Mouse (Mus musculus) limb, embryonic 10.5 days (tissue): Measurements from ENCODE around the gene Gna15. TPM values are rescaled to one million over a fixed set of nuclear protein-coding genes. Genes with fewer than 3 reads are reported as not detected.

Experiments
- microRNA-seq: library from miRNA; unstranded; fragments of <30 nt; microRNA quantifications from one replicate; pipeline ENCODE4, GENCODE M21; 2017
- polyA plus RNA-seq: library from polyadenylated mRNA; unstranded; fragments of >200 nt; fragmentation: Nextera tagmentation; extraction: Ambion mirVana; gene quantifications from 2 replicates; pipeline ENCODE4 v1.2.1, GENCODE M21; 2016

Gene Gna15
- polyA plus RNA-seq, 1 experiment from 2014 or later: 0.80 TPM

Small RNA genes lying within 50 kb of the gene (microRNA-seq; reads per million reads assigned to microRNA genes)
- not detected for gene Gm25595

Other genes starting within 250 kb of the Gna15 start
- 4.7 and 5.1 TPM in 2 replicates for gene Tjp3, start 232.6 kb downstream of the Gna15 start, polyA plus RNA-seq
- 67.0 and 71.3 TPM in 2 replicates for gene Pip5k1c, start 231.3 kb downstream of the Gna15 start, polyA plus RNA-seq
- 62.5 and 67.7 TPM in 2 replicates for gene Cactin, start 203.1 kb downstream of the Gna15 start, polyA plus RNA-seq
- gene Tbxa2r, start 195.5 kb downstream of the Gna15 start, polyA plus RNA-seq: 3.2 and 3.6 TPM in 2 replicates
- 0.09 TPM in 1 of 2 replicates, not detected in the other for gene Gipc3, start 181.0 kb downstream of the Gna15 start, polyA plus RNA-seq
- gene Hmg20b, start 173.7 kb downstream of the Gna15 start, polyA plus RNA-seq: 99.6 and 114 TPM in 2 replicates
- 7.6 and 8.8 TPM in 2 replicates for gene Mfsd12, start 166.7 kb downstream of the Gna15 start, polyA plus RNA-seq
- gene 4930404N11Rik, start 158.4 kb downstream of the Gna15 start, polyA plus RNA-seq: 0.24 and 0.38 TPM in 2 replicates
- gene Fzr1, start 145.7 kb downstream of the Gna15 start, polyA plus RNA-seq: 134 and 148 TPM in 2 replicates
- 101 and 115 TPM in 2 replicates for gene Dohh, start 139.8 kb downstream of the Gna15 start, polyA plus RNA-seq
- gene Gm48551, start 139.8 kb downstream of the Gna15 start, polyA plus RNA-seq: 3.8 and 4.2 TPM in 2 replicates
- 1.4 and 1.5 TPM in 2 replicates for gene Gm48552, start 135.2 kb downstream of the Gna15 start, polyA plus RNA-seq
- 1.9 and 2.9 TPM in 2 replicates for gene Smim24, start 131.2 kb downstream of the Gna15 start, polyA plus RNA-seq
- 9.3 and 19.8 TPM in 2 replicates for gene Nfic, start 68.6 kb downstream of the Gna15 start, polyA plus RNA-seq
- 0.24 and 0.48 TPM in 2 replicates for gene Celf5, start 41.5 kb downstream of the Gna15 start, polyA plus RNA-seq
- gene Ncln, start 27.8 kb downstream of the Gna15 start, polyA plus RNA-seq: 100 and 102 TPM in 2 replicates
- 0.34 and 0.39 TPM in 2 replicates for gene S1pr4, start 24.1 kb downstream of the Gna15 start, polyA plus RNA-seq
- 88.5 and 91.5 TPM in 2 replicates for gene Gna11, start 21.0 kb upstream of the Gna15 start, polyA plus RNA-seq
- 337 and 432 TPM in 2 replicates for gene Aes, start 35.3 kb upstream of the Gna15 start, polyA plus RNA-seq
- gene Tle2, start 50.3 kb upstream of the Gna15 start, polyA plus RNA-seq: 17.1 and 28.2 TPM in 2 replicates
- 12.6 and 15.5 TPM in 2 replicates for gene Tle6, start 76.8 kb upstream of the Gna15 start, polyA plus RNA-seq
- 1.4 TPM in 2 replicates for gene BC025920, start 82.0 kb upstream of the Gna15 start, polyA plus RNA-seq
- 53.3 and 58.5 TPM in 2 replicates for gene Sirt6, start 103.6 kb upstream of the Gna15 start, polyA plus RNA-seq
- gene Ankrd24, start 104.3 kb upstream of the Gna15 start, polyA plus RNA-seq: 8.0 and 8.6 TPM in 2 replicates
- 4.2 and 5.1 TPM in 2 replicates for gene Gm10778, start 124.8 kb upstream of the Gna15 start, polyA plus RNA-seq
- gene Zfp433, start 180.6 kb upstream of the Gna15 start, polyA plus RNA-seq: 11.7 and 14.2 TPM in 2 replicates
- gene Gm3055, start 246.9 kb upstream of the Gna15 start, polyA plus RNA-seq: 10.1 and 12.5 TPM in 2 replicates